Mouse (Mus musculus) embryonic fibroblast, embryonic 13.5 days (primary cell): ENCODE results near the gene Rnf213.

ENCODE experiments used
- CTCF ChIP-seq: IDR thresholded peaks from 2 replicates; pipeline ENCODE4 v1.5.1; 2011; ENCODE audit warnings: mild to moderate bottlenecking, control low read depth, low read length, moderate library complexity, borderline replicate concordance; ENCODE audit not compliant: insufficient read depth
- POLR2A ChIP-seq: IDR thresholded peaks from 2 replicates; pipeline ENCODE4 v1.6.1; 2011; ENCODE audit warnings: low read depth, mild to moderate bottlenecking, control low read depth, low read length, moderate library complexity

DNA sequence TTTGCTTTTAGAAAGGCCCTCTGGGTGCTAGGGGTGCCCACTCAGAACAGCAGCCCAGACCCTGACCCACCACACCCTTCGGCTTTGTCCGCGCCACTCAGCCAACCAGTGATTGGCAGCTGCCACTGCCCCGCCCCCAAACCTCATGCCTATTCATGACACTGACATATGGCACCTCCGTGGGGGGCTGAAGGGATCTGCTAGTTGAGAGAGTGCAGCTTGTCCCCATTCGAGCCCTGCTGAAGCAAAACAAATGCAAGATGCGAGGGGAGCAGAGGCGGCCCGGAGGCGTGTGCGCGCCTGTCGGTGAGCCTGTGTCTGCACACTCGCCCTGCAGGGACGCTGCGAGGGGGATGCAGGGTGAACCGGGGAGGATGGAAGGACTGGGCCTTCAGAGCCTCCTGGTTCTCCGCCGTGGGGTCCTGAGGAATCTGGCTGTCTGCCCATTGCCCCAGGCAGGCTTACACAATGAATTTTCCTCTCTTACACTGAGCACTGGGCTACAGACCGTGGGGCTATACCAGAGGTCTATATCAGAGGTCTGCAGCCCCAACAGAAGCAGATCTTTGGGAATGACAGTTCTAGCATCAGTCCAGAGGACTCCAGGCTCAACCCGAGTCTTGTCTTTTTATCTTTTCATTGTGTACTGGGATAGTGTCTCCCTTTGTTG is 122.2 kb downstream of the Rnf213 start:
- no peak for TF ChIP-seq POLR2A
- TF ChIP-seq CTCF: peak; percentile 9; the same call in 1 of the 2 replicates
